28 mouse cellular contexts compared by ENCODE assay signal in the genomic region with DNA sequence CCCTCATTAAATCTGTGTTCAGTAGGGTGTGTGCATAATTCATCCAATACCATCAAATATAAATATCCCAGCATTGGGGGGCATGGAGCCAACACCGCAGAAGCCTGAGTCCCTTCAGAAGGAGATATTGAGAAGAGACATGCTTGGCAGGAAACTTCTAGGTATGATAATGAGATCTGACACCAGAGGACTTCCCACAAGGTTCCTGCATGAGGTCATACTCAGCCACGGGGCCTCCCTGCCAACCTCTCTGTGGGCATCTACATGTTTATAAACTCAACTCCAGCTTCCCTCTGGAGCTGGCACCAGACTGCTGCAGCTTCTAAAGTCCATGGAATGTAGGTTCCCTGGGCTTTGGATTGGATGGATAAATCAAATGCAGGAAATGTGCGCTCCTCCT.
DNase-seq lines count a peak whose midpoint lies in the region; ATAC-seq and TF ChIP-seq lines count a peak whose summit lies in the region.
"Had no signal": no experiment of that assay in that cellular context is flagged by ENCODE, and none has a peak within 500 bp of the region (broad histone marks: within the 10 kb centered on the region; RNA-seq: fewer than 3 reads in every experiment).

No protein-coding gene starts in this region.

- ATAC-seq in cerebellum, adult (ENCODE audit: insufficient number of reproducible peaks, low FRiP score, low TSS enrichment): no peak
- no peak for ATAC-seq in midbrain, embryonic 16.5 days
- ATAC-seq: forebrain, embryonic 14.5 days; forebrain, postnatal 0 days; hindbrain, postnatal 0 days; inflammation-experienced regulatory T-cells, adult 6 months; Patski had no signal

- no peak overlapping the region for H3K27ac ChIP-seq in cerebellum, adult 2 months (ENCODE audit: insufficient read depth, low read length)
- H3K27ac ChIP-seq in midbrain, embryonic 16.5 days (ENCODE audit: low read length): no peak overlapping the region
- H3K27ac ChIP-seq: embryonic facial prominence, embryonic 15.5 days; gastrocnemius, adult 2 months; heart, embryonic 15.5 days; hindbrain, embryonic 14.5 days; hindbrain, postnatal 0 days had no signal

- no peak for TF ChIP-seq CTCF in cerebellum, adult 2 months (IDR thresholded peaks at IDR 0.05; ENCODE audit: borderline replicate concordance, insufficient read depth, low read depth, low read length)

- TF ChIP-seq POLR2A in cerebellum, adult 2 months (IDR thresholded peaks at IDR 0.05; ENCODE audit: borderline replicate concordance, insufficient read depth, low read length): no peak

- H3K9ac ChIP-seq in midbrain, embryonic 16.5 days (ENCODE audit: low read depth, low read length): no peak overlapping the region
- H3K9ac ChIP-seq: embryonic facial prominence, embryonic 15.5 days; forebrain, postnatal 0 days; heart, embryonic 12.5 days; heart, embryonic 15.5 days; hindbrain, embryonic 14.5 days had no signal

- H3K4me1 ChIP-seq in cerebellum, adult 2 months (ENCODE audit: control insufficient read depth, insufficient read depth, low read length): peaks cover 10% of the 10 kb centered on the region
- H3K4me1 ChIP-seq in midbrain, embryonic 16.5 days (ENCODE audit: control insufficient read depth, insufficient read depth, low read length): no peaks in the 10 kb centered on the region
- H3K4me1 ChIP-seq: heart, embryonic 12.5 days; heart, embryonic 15.5 days had no signal

- WGBS in cerebellum, adult 2 months: 36% methylated on average over 3 of the region's 3 CpGs
- WGBS in midbrain, embryonic 16.5 days: 71% methylated on average over 3 of the region's 3 CpGs

- DNase-seq in cerebellum, adult 2 months: peak; percentile 20 to 43
- no peak for DNase-seq in cerebellum, adult 8-10 months
- DNase-seq in cerebellum, postnatal 25 days: peak; percentile 30 to 45
- peak; percentile 56 for DNase-seq in heart, adult 11 months
- DNase-seq in heart, postnatal 10 days: no peak
- DNase-seq in Muller cell, postnatal 12 days (ENCODE audit: inconsistent ontology term): peak; percentile 63
- DNase-seq: adrenal gland, postnatal 10 days; adrenal gland, postnatal 36 days; cerebellum, adult 9-10 months; embryo, embryonic 11 days; forebrain, postnatal 0 days; gastrocnemius, adult 2 months; gastrocnemius, postnatal 14 days; heart, adult 18-20 months; heart, postnatal 14 days; heart, postnatal 4 days; kidney, adult 11 months; kidney, adult 8-10 months had no signal

- intact Hi-C loops in heart, postnatal 10 days (cut with DNase I): no loop called here

- 0 out of 2 replicates have a peak, but pooled peaks cover 2% of the 10 kb centered on the region for H3K9me3 ChIP-seq in midbrain, embryonic 16.5 days (replicated peaks; ENCODE audit: control insufficient read depth, low read length, poor library complexity, severe bottlenecking)
- H3K9me3 ChIP-seq: embryonic facial prominence, embryonic 15.5 days; heart, embryonic 15.5 days had no signal

- H3K4me3 ChIP-seq in cerebellum, adult 2 months (replicated peaks; ENCODE audit: insufficient read depth, low read depth, low read length): no peak overlapping the region
- H3K4me3 ChIP-seq in midbrain, embryonic 16.5 days (ENCODE audit: low read depth, low read length): no peak overlapping the region
- H3K4me3 ChIP-seq: embryonic facial prominence, embryonic 15.5 days; gastrocnemius, adult 2 months; heart, embryonic 12.5 days; heart, embryonic 15.5 days had no signal

- no peak overlapping the region for H3K4me2 ChIP-seq in midbrain, embryonic 16.5 days (ENCODE audit: low read length)
- H3K4me2 ChIP-seq: embryonic facial prominence, embryonic 15.5 days; heart, embryonic 12.5 days; heart, embryonic 15.5 days; hindbrain, embryonic 14.5 days had no signal

- H3K27me3 ChIP-seq in cerebellum, adult 2 months (ENCODE audit: control insufficient read depth, insufficient read depth, low read length): no peaks in the 10 kb centered on the region
- H3K27me3 ChIP-seq in midbrain, embryonic 16.5 days (ENCODE audit: control insufficient read depth, insufficient read depth, low read depth, low read length): no peaks in the 10 kb centered on the region
- H3K27me3 ChIP-seq: embryonic facial prominence, embryonic 15.5 days; heart, embryonic 12.5 days; heart, embryonic 15.5 days; Patski had no signal

- no peaks in the 10 kb centered on the region; the same call in 1 of the 2 replicates for H3K36me3 ChIP-seq in midbrain, embryonic 16.5 days (ENCODE audit: control insufficient read depth, insufficient read depth, low read length)
- H3K36me3 ChIP-seq: embryonic facial prominence, embryonic 15.5 days; heart, embryonic 12.5 days; heart, embryonic 15.5 days had no signal

Comparison
In these comparisons a context has a peak if more than half of its experiments do, and no peak if none do; other contexts are left out.
1. DNase-seq: peak in cerebellum, adult 2 months (2 of 2), cerebellum, postnatal 25 days (2 of 2), heart, adult 11 months (single experiment) and Muller cell, postnatal 12 days (single experiment); none in cerebellum, adult 8-10 months (single experiment) and heart, postnatal 10 days (0 of 2).